Mouse (Mus musculus) Patski (cell line): ENCODE measurements at regions not wholly inside any gene's neighbourhood (a gene's known extent, or its start where the extent isn't known, plus 50 kb on each side); places are given as distances from the start of the nearest gene placed in this dataset.
"Not testable (repeated sequence)": the region's sequence is repeated elsewhere in the genome, so short reads cannot be mapped to it uniquely, and the experiment has no call there.

ENCODE experiments used
- ATAC-seq: fragments of 100-300 bp; one replicate; pipeline ENCODE4 v1.8.0; 2021
- CTCF ChIA-PET: fragments of 350-600 bp; sonication (Branson Sonifier 250); formaldehyde crosslinking; loops from one replicate; lab custom pipeline; 2022; ENCODE audit warnings: inconsistent platforms; lab: Charles Lee
- POLR2A ChIA-PET: fragments of 350-600 bp; sonication (Branson Sonifier 250); formaldehyde crosslinking; loops from one replicate; lab custom pipeline; 2022; ENCODE audit warnings: antibody characterized with exemption, inconsistent platforms; lab: Charles Lee
- DNase-seq: peaks from one replicate; pipeline ENCODE4 v3.0.0-alpha.2; 2011; ENCODE audit warnings: low read depth, low spot score
- H3K27me3 ChIP-seq: fragments of 371-371 bp; one replicate; pipeline ENCODE4 v1.5.1; 2021
- CTCF ChIP-seq: fragments of 100-300 bp; IDR thresholded peaks from one replicate; pipeline ENCODE4 v1.5.1; 2021
- in situ Hi-C: fragments of 300-500 bp; cut with MboI; formaldehyde crosslinking; loops from 3 replicates; pipeline ENCODE4 v1.11.1; 2018; ENCODE audit warnings: low pct_unique_long_range_greater_than_20kb, mixed read lengths

- no peak for DNase-seq
- in situ Hi-C loops, result no loop called here
- no peak for TF ChIP-seq CTCF
- CTCF ChIA-PET, result no interaction called here
- H3K27me3 ChIP-seq, result no peaks in the 10 kb centered on the region
- no peak for ATAC-seq
- POLR2A ChIA-PET, result no interaction called here
Observed at GRCm38 (mm10) chr6:144911781-144912180, 130.0 kb upstream of the Sox5 start.

- no peak for DNase-seq
- ChIA-PET POLR2A (no interaction called here), CTCF (no interaction called here)
- H3K27me3 ChIP-seq, result no peaks in the 10 kb centered on the region
- in situ Hi-C loops, result no loop called here
- ATAC-seq, result no peak
- TF ChIP-seq CTCF, result no peak
Observed at GRCm38 (mm10) chr6:144910392-144910791, 128.6 kb upstream of the Sox5 start.

- no peak for ATAC-seq
- DNase-seq, result no peak
- H3K27me3 ChIP-seq, result no peaks in the 10 kb centered on the region
- in situ Hi-C loops, result no loop called here
- POLR2A ChIA-PET, result no interaction called here
- no peak for TF ChIP-seq CTCF
- CTCF ChIA-PET, result no interaction called here
Observed at GRCm38 (mm10) chr6:144908646-144909045, 126.9 kb upstream of the Sox5 start.

- in situ Hi-C loops, result no loop called here
- no peak for TF ChIP-seq CTCF
- no peak for ATAC-seq
- ChIA-PET CTCF (no interaction called here), POLR2A (no interaction called here)
- DNase-seq, result no peak
- H3K27me3 ChIP-seq, result no peaks in the 10 kb centered on the region
Observed at GRCm38 (mm10) chr6:144903156-144903555, 121.4 kb upstream of the Sox5 start.

- in situ Hi-C loops, result no loop called here
- ATAC-seq (no peak), DNase-seq (peak; percentile 3)
- H3K27me3 ChIP-seq, result no peaks in the 10 kb centered on the region
- ChIA-PET CTCF (no interaction called here), POLR2A (no interaction called here)
- no peak for TF ChIP-seq CTCF
Observed at GRCm38 (mm10) chr6:144902267-144902995, 120.7 kb upstream of the Sox5 start.

- no peaks in the 10 kb centered on the region for H3K27me3 ChIP-seq
- in situ Hi-C loops, result no loop called here
- TF ChIP-seq CTCF, result no peak
- CTCF ChIA-PET, result no interaction called here
- POLR2A ChIA-PET, result no interaction called here
- ATAC-seq (no peak), DNase-seq (no peak)
Observed at GRCm38 (mm10) chr6:144901825-144902224, 120.0 kb upstream of the Sox5 start.

- in situ Hi-C loops, ATAC-seq: not testable (repeated sequence)
Observed at GRCm38 (mm10) chr6:144900858-144901257, 119.1 kb upstream of the Sox5 start.

GRCm38 (mm10) chr6:144897526-144897925 lies 115.7 kb upstream of the Sox5 start:
- H3K27me3 ChIP-seq, result no peaks in the 10 kb centered on the region
- ATAC-seq (no peak), DNase-seq (no peak)
- in situ Hi-C loops, result no loop called here
- ChIA-PET CTCF (no interaction called here), POLR2A (no interaction called here)
- no peak for TF ChIP-seq CTCF

More at GRCm38 (mm10) chr6:144900858-144901257, 119.1 kb upstream of the Sox5 start:
- DNase-seq, H3K27me3 ChIP-seq, POLR2A ChIA-PET, CTCF ChIA-PET: not testable (repeated sequence)

GRCm38 (mm10) chr6:144890914-144891313 lies 109.1 kb upstream of the Sox5 start:
- POLR2A ChIA-PET, result no interaction called here
- CTCF ChIA-PET, result no interaction called here
- ATAC-seq (no peak), DNase-seq (no peak)
- H3K27me3 ChIP-seq, result no peaks in the 10 kb centered on the region
- in situ Hi-C loops, result no loop called here
- no peak for TF ChIP-seq CTCF

- ChIA-PET POLR2A (no interaction called here), CTCF (no interaction called here)
- no peaks in the 10 kb centered on the region for H3K27me3 ChIP-seq
- TF ChIP-seq CTCF, result no peak
- ATAC-seq, result no peak
- in situ Hi-C loops, result no loop called here
- DNase-seq, result no peak
Observed at GRCm38 (mm10) chr6:144890166-144890565, 108.4 kb upstream of the Sox5 start.

- TF ChIP-seq CTCF, result no peak
- DNase-seq, result no peak
- H3K27me3 ChIP-seq, result peaks cover 4% of the 10 kb centered on the region
- ChIA-PET CTCF (interaction anchor here (1.1 kb wide), 1 partner anchor 125 kb away, joined by 3 read pairs; no protein-coding TSS in a partner anchor), POLR2A (interaction anchor here (0.5 kb wide), 1 partner anchor 218 kb away, joined by 6 read pairs; no protein-coding TSS in a partner anchor)
- in situ Hi-C loops, result no loop called here
- no peak for ATAC-seq
Observed at GRCm38 (mm10) chr6:144883117-144883516, 101.3 kb upstream of the Sox5 start.

- ATAC-seq (no peak), DNase-seq (no peak)
- ChIA-PET CTCF (no interaction called here), POLR2A (no interaction called here)
- peaks cover 4% of the 10 kb centered on the region for H3K27me3 ChIP-seq
- in situ Hi-C loops, result no loop called here
- no peak for TF ChIP-seq CTCF
Observed at GRCm38 (mm10) chr6:144880098-144880497, 98.3 kb upstream of the Sox5 start.
